Mouse (Mus musculus) cortical plate, adult 2 months (tissue): ENCODE measurements around the gene St3gal4. TPM values are rescaled to one million over a fixed set of nuclear protein-coding genes. Genes with fewer than 3 reads are reported as not detected.

ENCODE experiments used
- H3K27ac ChIP-seq: fragments of 200-500 bp; 2 replicates; pipeline ENCODE4 v1.5.1; 2012; ENCODE audit warnings: low read length, control low read depth, inconsistent platforms; ENCODE audit not compliant: insufficient read depth
- H3K4me1 ChIP-seq: fragments of 200-500 bp; 2 replicates; pipeline ENCODE4 v1.6.1; 2011; ENCODE audit warnings: low read length; ENCODE audit not compliant: control insufficient read depth, insufficient read depth
- H3K4me3 ChIP-seq: fragments of 200-500 bp; 2 replicates; pipeline ENCODE4 v1.5.1; 2011; ENCODE audit warnings: mild to moderate bottlenecking, low read length, control low read depth; ENCODE audit not compliant: insufficient read depth
- CTCF ChIP-seq: fragments of 200-500 bp; IDR thresholded peaks from 2 replicates; pipeline ENCODE4 v1.5.1; 2011; ENCODE audit warnings: mild to moderate bottlenecking, control low read depth, low read length; ENCODE audit not compliant: insufficient read depth; ENCODE audit errors: extremely low read depth
- POLR2A ChIP-seq: fragments of 200-500 bp; IDR thresholded peaks from 2 replicates; pipeline ENCODE4 v1.6.1; 2011; ENCODE audit warnings: mild to moderate bottlenecking, low read length, control low read depth; ENCODE audit not compliant: insufficient read depth; ENCODE audit errors: extremely low read depth
- polyA plus RNA-seq: library from polyadenylated mRNA; depleted of rRNA; stranded (reverse); fragments of >200 nt; gene quantifications from 2 replicates; pipeline ENCODE4 v1.2.3, GENCODE M21; 2012

Gene St3gal4
- polyA plus RNA-seq, 1 experiment, result 8.3 TPM

GRCm38 (mm10) chr9:35131637-35132397, 12.7 kb upstream of the St3gal4 start:
- TF ChIP-seq CTCF (no peak), POLR2A (no peak)
- Histone ChIP-seq H3K4me1 (peaks cover 4% of the 10 kb centered on the region), H3K4me3 (no peak overlapping the region), H3K27ac (no peak overlapping the region)

- TF ChIP-seq CTCF, result no peak
- TF ChIP-seq POLR2A, result no peak
- H3K4me1 ChIP-seq, result 0 out of 2 replicates have a peak, but pooled peaks cover 1% of the 10 kb centered on the region
- H3K4me3 ChIP-seq, result no peak overlapping the region
- H3K27ac ChIP-seq, result no peak overlapping the region
Observed at GRCm38 (mm10) chr9:35128995-35129418, 9.9 kb upstream of the St3gal4 start.

DNA sequence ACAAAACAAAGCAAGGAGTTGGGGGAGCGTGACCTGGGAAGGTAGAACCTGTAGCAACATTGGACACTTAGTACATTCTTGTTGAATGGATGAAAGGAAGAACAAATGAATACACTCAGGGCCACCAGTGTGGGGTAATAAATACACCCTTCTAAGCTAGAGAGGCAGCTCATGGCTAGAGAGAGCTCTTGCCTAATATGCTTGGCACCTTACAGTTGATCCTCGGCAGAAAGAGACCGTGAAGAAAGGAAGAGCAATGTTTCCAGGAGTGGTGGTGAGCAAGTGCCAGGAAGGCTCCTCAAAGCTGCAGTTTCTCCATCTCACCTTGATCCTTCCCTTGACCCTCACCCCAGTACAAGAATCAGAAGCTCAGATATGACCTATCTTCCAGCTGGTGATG, 9.5 kb upstream of the St3gal4 start:
- H3K27ac ChIP-seq, result no peak overlapping the region
- TF ChIP-seq POLR2A (no peak), CTCF (no peak)
- 0 out of 2 replicates have a peak, but pooled peaks cover 1% of the 10 kb centered on the region for H3K4me1 ChIP-seq
- no peak overlapping the region for H3K4me3 ChIP-seq

DNA sequence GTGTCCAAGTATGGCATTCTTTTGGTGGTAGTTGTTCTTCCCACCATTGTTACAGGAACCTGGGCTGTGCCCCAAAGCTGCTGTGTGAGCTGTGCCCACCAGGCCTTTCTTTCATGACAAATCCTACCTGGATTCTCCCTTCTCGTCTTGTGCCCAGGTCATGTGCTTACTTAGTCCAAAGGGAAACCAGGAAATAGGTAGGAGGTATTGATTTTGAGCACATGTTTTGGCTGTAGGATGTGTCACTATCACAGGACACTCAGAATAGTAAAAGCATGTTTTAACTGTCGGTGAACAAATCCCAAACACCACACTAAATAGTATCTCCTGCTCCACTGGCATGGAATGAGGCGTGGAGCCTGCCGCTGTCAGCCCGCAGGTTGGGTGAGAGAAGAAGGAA, 8.5 kb upstream of the St3gal4 start:
- TF ChIP-seq POLR2A (no peak), CTCF (no peak)
- H3K4me3 ChIP-seq, result no peak overlapping the region
- H3K27ac ChIP-seq, result no peak overlapping the region
- H3K4me1 ChIP-seq, result 0 out of 2 replicates have a peak, but pooled peaks cover 1% of the 10 kb centered on the region

DNA sequence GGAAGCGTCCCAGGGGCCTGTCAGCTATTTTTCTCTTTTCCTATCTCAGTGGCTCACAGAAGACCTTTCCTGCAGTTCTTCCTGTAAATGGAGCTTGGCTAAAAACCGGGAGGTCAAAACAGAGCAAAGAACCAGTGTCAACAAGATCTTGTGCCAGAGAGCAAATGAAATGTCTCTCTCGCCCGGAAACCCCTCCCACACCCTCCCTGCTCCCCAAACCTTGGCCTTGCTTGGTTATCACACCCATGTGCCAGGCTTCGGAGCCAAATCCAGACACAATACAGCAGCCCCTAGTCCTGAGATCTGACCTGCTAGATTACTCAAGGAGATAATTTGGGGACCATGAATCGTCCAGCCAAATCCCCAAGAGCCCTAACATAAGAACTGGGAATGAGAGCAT, 8.1 kb upstream of the St3gal4 start:
- H3K4me3 ChIP-seq, result no peak overlapping the region
- no peak for TF ChIP-seq CTCF
- no peak for TF ChIP-seq POLR2A
- 0 out of 2 replicates have a peak, but pooled peaks cover 1% of the 10 kb centered on the region for H3K4me1 ChIP-seq
- no peak overlapping the region for H3K27ac ChIP-seq

GRCm38 (mm10) chr9:35124678-35124955, 5.5 kb upstream of the St3gal4 start:
- TF ChIP-seq CTCF, result no peak
- TF ChIP-seq POLR2A, result no peak
- H3K27ac ChIP-seq, result no peak overlapping the region
- no peaks in the 10 kb centered on the region for H3K4me1 ChIP-seq
- no peak overlapping the region for H3K4me3 ChIP-seq

GRCm38 (mm10) chr9:35123804-35124677, 5.0 kb upstream of the St3gal4 start:
- TF ChIP-seq POLR2A (no peak), CTCF (no peak)
- Histone ChIP-seq H3K4me3 (no peak overlapping the region), H3K27ac (peak overlapping the region; percentile 41; the same call in 1 of the 2 replicates), H3K4me1 (no peaks in the 10 kb centered on the region)

- TF ChIP-seq POLR2A (no peak), CTCF (no peak)
- H3K4me1 ChIP-seq, result no peaks in the 10 kb centered on the region
- no peak overlapping the region for H3K4me3 ChIP-seq
- H3K27ac ChIP-seq, result peak overlapping the region; percentile 68
Observed at GRCm38 (mm10) chr9:35123456-35123803, 4.4 kb upstream of the St3gal4 start.

GRCm38 (mm10) chr9:35122551-35123266, 3.6 kb upstream of the St3gal4 start:
- Histone ChIP-seq H3K4me1 (no peaks in the 10 kb centered on the region), H3K27ac (peak overlapping the region; percentile 68), H3K4me3 (no peak overlapping the region)
- TF ChIP-seq CTCF (no peak), POLR2A (no peak)
